Mouse (Mus musculus): ENCODE data around the gene Gfpt1. TPM values are rescaled to one million over a fixed set of nuclear protein-coding genes. Genes with fewer than 3 reads are reported as not detected.
A peak's percentile ranks its signal among the peaks of the same experiment; 100 is the strongest.

The Gfpt1 gene
- 8.3 and 10.2 TPM in 2 replicates for polyA plus RNA-seq (2015; fragmentation: Nextera tagmentation; extraction: Ambion mirVana)

DNA sequence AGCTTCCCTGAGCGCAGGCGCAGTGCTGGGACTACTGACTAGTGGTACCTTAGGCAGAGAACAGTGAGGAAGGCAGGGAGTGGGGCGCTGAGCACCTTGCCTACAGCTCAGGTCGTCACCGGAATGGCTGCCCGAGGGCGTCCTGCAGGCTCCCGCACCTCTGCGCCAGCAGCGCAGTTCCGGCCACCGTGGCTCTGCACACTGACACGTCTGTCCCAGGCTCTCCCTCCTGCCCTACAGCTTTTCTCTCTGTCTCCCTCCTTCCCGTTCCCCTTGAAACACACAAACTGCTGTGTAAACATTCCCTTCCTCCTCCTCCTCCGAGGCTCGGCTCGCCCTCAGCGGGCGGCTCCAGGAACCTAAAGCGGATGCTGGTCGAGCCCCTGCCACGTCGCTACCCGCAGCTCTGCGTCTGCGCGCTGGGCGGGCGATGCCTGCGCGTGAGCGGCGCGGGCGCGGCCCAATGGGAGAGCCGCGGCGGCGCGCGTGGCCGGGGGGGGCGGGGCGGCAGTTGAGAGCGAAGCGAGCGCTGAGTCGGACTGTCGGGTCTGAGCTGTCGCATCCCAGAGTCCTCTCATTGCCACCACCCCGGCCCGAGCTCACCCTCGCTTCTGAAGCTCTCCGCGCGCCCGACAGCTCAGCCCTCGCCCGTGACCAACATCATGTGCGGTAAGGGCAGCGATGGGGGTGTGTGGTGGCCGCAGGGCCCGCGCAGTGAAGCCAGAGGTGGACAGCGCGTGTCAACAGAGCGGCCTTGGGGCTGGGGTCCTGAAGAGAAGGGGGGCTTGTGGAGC is at the start of gene Gfpt1:
TSS of gene Gfpt1 (plus strand) at position 510 of the 794 bp plus-strand sequence.
- ATAC-seq (replicated peaks; ENCODE audit: extremely low read depth, insufficient read depth, low FRiP score) = peak; percentile 98
- no peaks in the 10 kb centered on the region for H3K9me3 ChIP-seq (replicated peaks; ENCODE audit: control insufficient read depth, low read length)
- WGBS = under 1% methylated on average over 63 of the region's 68 CpGs

DNA sequence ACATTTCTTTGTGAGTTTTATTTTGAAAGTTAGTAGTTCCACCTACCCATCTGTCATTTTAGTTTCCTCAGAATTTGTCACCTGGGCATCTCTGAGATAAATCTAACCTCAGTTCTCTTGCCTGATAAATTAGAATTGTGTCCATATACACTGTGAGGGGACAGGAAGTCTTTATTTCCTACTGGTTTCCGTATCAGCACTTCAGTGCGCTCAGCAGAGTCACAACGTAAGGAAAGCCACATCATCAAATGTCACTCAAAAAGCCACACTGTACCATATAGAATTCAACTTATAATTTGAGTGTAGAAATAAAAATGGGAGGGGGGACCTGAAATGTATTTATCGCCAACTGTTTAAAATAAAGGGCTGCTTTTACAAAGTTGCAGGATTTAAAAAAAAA is 48.4 kb upstream of the Gfpt1 start:
- H3K4me2 ChIP-seq (ENCODE audit: low read depth, low read length) = no peak overlapping the region
- H3K36me3 ChIP-seq (ENCODE audit: control insufficient read depth, insufficient read depth) = peaks cover 14% of the 10 kb centered on the region; the same call in 1 of the 2 replicates
- no peak for ATAC-seq (replicated peaks; ENCODE audit: extremely low read depth, insufficient read depth, low FRiP score)
- H3K4me1 ChIP-seq (ENCODE audit: control insufficient read depth, insufficient read depth, low read length) = peaks cover 42% of the 10 kb centered on the region
- H3K9me3 ChIP-seq (replicated peaks; ENCODE audit: control insufficient read depth, low read length) = no peaks in the 10 kb centered on the region
- H3K27ac ChIP-seq (ENCODE audit: low read length) = no peak overlapping the region
- no peak overlapping the region for H3K4me3 ChIP-seq (ENCODE audit: low read length)
- H3K9ac ChIP-seq (ENCODE audit: low read length) = no peak overlapping the region
- H3K27me3 ChIP-seq (ENCODE audit: control insufficient read depth, insufficient read depth, low read length) = no peaks in the 10 kb centered on the region
- WGBS = 76% methylated on average over 4 of the region's 4 CpGs

More for the DNA sequence above, at the start of gene Gfpt1:
- H3K4me2 ChIP-seq (ENCODE audit: low read depth, low read length) = peak within 1 kb of the TSS; percentile 63
- no peaks in the 10 kb centered on the region for H3K27me3 ChIP-seq (ENCODE audit: control insufficient read depth, insufficient read depth, low read length)
- H3K27ac ChIP-seq (ENCODE audit: low read length) = peak within 1 kb of the TSS; percentile 100
- peak within 1 kb of the TSS; percentile 99 for H3K9ac ChIP-seq (ENCODE audit: low read length)
- H3K4me3 ChIP-seq (ENCODE audit: low read length) = peak within 1 kb of the TSS; percentile 100
- peaks cover 16% of the 10 kb centered on the region for H3K4me1 ChIP-seq (ENCODE audit: control insufficient read depth, insufficient read depth, low read length)
- no peaks in the 10 kb centered on the region for H3K36me3 ChIP-seq (ENCODE audit: control insufficient read depth, insufficient read depth)

DNA sequence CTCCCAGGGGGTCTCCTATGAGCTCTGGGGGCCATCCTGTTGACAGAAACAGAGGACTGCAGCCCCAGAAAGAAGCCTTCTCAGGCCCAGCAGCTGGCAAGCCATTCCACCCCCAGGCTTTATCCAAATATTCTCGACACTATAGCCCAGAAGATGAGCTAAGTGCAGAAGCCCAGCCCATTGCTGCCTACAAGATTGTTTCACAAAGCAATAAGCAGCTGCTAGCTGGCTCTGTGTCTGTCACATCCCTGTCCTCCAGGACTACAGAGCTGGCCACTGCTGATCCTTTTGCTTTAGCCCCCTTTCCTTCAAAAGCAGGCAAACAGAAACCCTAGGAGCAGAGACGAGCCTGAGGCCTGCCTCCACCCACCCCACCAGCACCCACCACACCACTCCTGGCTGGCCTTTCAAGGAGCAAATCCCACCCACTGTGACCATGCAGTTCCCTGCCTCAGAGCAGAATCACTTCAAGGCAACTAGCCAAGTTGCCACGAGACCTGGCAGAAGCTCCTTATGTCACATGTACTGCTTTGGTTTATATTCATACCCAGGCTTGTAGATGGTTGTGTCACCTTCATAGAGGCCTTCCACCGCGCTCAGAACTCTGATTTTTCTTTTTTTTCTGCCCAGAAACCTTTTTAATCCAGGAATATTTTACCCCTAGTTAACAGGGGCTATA is 45.9 kb upstream of the Gfpt1 start:
- Histone ChIP-seq H3K36me3 (ENCODE audit: control insufficient read depth, insufficient read depth) (peaks cover 14% of the 10 kb centered on the region; the same call in 1 of the 2 replicates), H3K9me3 (replicated peaks; ENCODE audit: control insufficient read depth, low read length) (no peaks in the 10 kb centered on the region), H3K4me2 (ENCODE audit: low read depth, low read length) (no peak overlapping the region), H3K9ac (ENCODE audit: low read length) (no peak overlapping the region), H3K27ac (ENCODE audit: low read length) (peak overlapping the region; percentile 51), H3K4me1 (ENCODE audit: control insufficient read depth, insufficient read depth, low read length) (peaks cover 28% of the 10 kb centered on the region), H3K4me3 (ENCODE audit: low read length) (no peak overlapping the region), H3K27me3 (ENCODE audit: control insufficient read depth, insufficient read depth, low read length) (no peaks in the 10 kb centered on the region)
- 66% methylated on average over 5 of the region's 5 CpGs for WGBS
- 0 out of 2 replicates have a peak, but pooled peaks have one; percentile 46 for ATAC-seq (replicated peaks; ENCODE audit: extremely low read depth, insufficient read depth, low FRiP score)

DNA sequence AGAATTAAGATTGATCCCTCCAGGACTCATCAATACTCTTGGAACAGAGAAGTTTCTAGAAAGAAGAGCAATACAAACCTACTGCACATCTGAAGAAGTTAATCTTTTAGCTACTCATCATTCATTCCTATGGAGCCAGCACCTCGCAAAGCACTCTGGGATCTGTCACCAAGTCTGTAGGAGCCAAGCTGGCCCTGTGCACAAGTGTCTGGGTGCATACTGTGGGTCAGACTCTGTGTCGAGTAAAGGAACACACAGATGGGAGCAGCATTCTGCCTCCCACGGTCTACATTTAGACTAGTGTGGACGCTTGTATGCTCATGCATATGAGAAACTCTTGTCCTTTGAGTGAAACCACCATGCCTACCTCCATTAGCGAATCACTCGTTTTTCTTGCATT is 45.3 kb upstream of the Gfpt1 start:
- H3K9me3 ChIP-seq (replicated peaks; ENCODE audit: control insufficient read depth, low read length) = no peaks in the 10 kb centered on the region
- H3K36me3 ChIP-seq (ENCODE audit: control insufficient read depth, insufficient read depth) = peaks cover 14% of the 10 kb centered on the region; the same call in 1 of the 2 replicates
- H3K27me3 ChIP-seq (ENCODE audit: control insufficient read depth, insufficient read depth, low read length) = no peaks in the 10 kb centered on the region
- peaks cover 23% of the 10 kb centered on the region for H3K4me1 ChIP-seq (ENCODE audit: control insufficient read depth, insufficient read depth, low read length)
- no peak for ATAC-seq (replicated peaks; ENCODE audit: extremely low read depth, insufficient read depth, low FRiP score)
- 76% methylated on average over 6 of the region's 6 CpGs for WGBS
- H3K9ac ChIP-seq (ENCODE audit: low read length) = no peak overlapping the region
- no peak overlapping the region; the same call in 1 of the 2 replicates for H3K27ac ChIP-seq (ENCODE audit: low read length)
- no peak overlapping the region for H3K4me2 ChIP-seq (ENCODE audit: low read depth, low read length)
- H3K4me3 ChIP-seq (ENCODE audit: low read length) = no peak overlapping the region

DNA sequence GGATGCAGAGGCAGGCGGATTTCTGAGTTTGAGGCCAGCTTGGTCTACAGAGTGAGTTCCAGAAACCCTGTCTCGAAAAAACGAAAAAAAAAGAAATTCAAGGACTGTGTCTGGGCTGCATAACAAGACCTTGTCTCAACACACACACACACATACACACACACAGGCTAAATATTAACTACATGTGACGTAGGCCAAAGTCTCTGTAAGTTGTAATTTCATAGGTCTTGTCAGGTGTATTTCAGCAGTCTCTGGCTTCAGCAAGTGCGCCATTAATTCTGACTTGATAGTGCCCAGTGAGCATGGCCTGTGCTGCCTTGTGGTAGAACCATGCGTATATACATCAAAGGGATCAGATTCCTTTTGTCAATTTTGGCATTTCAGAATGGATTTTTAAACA is 40.7 kb upstream of the Gfpt1 start:
- no peaks in the 10 kb centered on the region for H3K9me3 ChIP-seq (replicated peaks; ENCODE audit: control insufficient read depth, low read length)
- H3K27me3 ChIP-seq (ENCODE audit: control insufficient read depth, insufficient read depth, low read length) = no peaks in the 10 kb centered on the region
- no peak for ATAC-seq (replicated peaks; ENCODE audit: extremely low read depth, insufficient read depth, low FRiP score)
- H3K4me1 ChIP-seq (ENCODE audit: control insufficient read depth, insufficient read depth, low read length) = peaks cover 9% of the 10 kb centered on the region
- peaks cover 7% of the 10 kb centered on the region; the same call in 1 of the 2 replicates for H3K36me3 ChIP-seq (ENCODE audit: control insufficient read depth, insufficient read depth)
- no peak overlapping the region for H3K4me3 ChIP-seq (ENCODE audit: low read length)
- 90% methylated on average over 6 of the region's 6 CpGs for WGBS
- H3K9ac ChIP-seq (ENCODE audit: low read length) = no peak overlapping the region
- H3K4me2 ChIP-seq (ENCODE audit: low read depth, low read length) = no peak overlapping the region
- H3K27ac ChIP-seq (ENCODE audit: low read length) = peak overlapping the region; percentile 76

DNA sequence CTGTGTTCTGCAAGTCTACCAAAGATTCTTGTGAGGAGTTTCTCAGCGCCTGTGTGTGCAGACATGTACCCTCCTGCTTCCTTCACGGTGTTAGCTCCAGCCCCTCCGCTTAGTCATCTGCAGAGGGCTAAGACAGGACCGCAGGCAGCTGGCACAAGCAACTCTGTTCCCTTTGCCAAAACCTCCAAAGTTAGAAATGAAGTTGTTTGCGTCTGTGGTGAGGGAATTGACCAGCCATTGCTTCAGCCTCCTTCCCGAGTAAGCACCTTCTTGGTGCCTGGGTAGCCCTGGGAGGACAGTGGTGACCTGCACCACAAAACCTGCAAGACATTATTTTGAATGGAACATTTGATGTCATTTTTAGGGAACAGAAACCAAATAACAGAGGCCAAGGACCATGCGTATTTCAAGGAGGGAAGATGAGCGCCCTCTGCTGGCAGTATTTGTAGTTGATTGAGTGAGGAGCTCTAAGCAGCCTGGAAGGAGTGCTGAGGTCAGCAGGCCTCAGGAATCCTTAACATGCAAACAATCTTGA is 40.1 kb upstream of the Gfpt1 start:
- Histone ChIP-seq H3K9me3 (replicated peaks; ENCODE audit: control insufficient read depth, low read length) (no peaks in the 10 kb centered on the region), H3K36me3 (ENCODE audit: control insufficient read depth, insufficient read depth) (peaks cover 3% of the 10 kb centered on the region; the same call in 1 of the 2 replicates), H3K4me2 (ENCODE audit: low read depth, low read length) (peak overlapping the region; percentile 30; the same call in 1 of the 2 replicates), H3K4me1 (ENCODE audit: control insufficient read depth, insufficient read depth, low read length) (peaks cover 4% of the 10 kb centered on the region), H3K27ac (ENCODE audit: low read length) (peak overlapping the region; percentile 76), H3K27me3 (ENCODE audit: control insufficient read depth, insufficient read depth, low read length) (no peaks in the 10 kb centered on the region), H3K4me3 (ENCODE audit: low read length) (no peak overlapping the region), H3K9ac (ENCODE audit: low read length) (peak overlapping the region; percentile 10; the same call in 1 of the 2 replicates)
- WGBS = 34% methylated on average over 8 of the region's 8 CpGs
- ATAC-seq (replicated peaks; ENCODE audit: extremely low read depth, insufficient read depth, low FRiP score) = peak; percentile 69

DNA sequence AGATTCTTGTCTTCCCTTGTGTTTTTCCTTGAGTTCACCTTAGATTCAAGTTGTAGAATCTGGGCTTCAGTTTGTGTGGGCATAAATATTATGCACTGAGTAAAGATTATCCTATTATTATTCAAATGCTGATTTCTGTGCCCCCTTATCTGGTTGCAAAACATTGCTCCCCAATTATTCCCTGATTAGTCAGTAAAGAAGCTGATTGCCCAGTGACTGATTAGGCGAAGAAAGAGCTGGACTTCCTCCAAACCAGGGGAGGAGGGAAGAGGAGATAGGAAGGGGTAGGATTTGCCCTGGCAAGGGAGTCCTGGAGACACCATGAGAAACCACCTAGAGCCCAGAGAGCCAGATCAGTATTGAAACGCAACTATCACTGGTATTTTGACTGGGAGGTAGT is 38.5 kb upstream of the Gfpt1 start:
- 72% methylated on average over 2 of the region's 2 CpGs for WGBS
- no peaks in the 10 kb centered on the region for H3K9me3 ChIP-seq (replicated peaks; ENCODE audit: control insufficient read depth, low read length)
- H3K27ac ChIP-seq (ENCODE audit: low read length) = no peak overlapping the region
- no peaks in the 10 kb centered on the region for H3K27me3 ChIP-seq (ENCODE audit: control insufficient read depth, insufficient read depth, low read length)
- no peak overlapping the region for H3K4me3 ChIP-seq (ENCODE audit: low read length)
- H3K9ac ChIP-seq (ENCODE audit: low read length) = no peak overlapping the region
- no peaks in the 10 kb centered on the region for H3K36me3 ChIP-seq (ENCODE audit: control insufficient read depth, insufficient read depth)
- no peak overlapping the region for H3K4me2 ChIP-seq (ENCODE audit: low read depth, low read length)
- H3K4me1 ChIP-seq (ENCODE audit: control insufficient read depth, insufficient read depth, low read length) = peaks cover 4% of the 10 kb centered on the region
- ATAC-seq (replicated peaks; ENCODE audit: extremely low read depth, insufficient read depth, low FRiP score) = no peak

DNA sequence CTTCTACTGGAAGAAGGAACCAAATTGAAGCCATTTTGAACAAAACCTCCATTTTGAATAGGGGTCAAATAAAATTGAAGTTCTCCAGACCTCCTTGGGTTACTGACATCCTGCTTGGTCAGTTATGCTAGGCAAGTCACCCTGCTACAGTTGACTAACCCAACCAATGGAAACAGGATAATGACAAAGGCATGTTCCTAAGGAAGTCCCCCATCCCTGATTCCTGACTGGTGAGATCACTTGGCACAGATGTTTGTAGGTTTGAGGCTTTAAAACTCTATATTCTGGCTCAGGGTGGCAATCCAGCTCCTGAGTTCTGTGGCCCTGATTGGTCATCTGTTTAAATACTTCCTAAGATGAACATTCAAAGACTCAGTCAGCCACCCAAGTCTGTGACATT is 37.1 kb upstream of the Gfpt1 start:
- Histone ChIP-seq H3K4me1 (ENCODE audit: control insufficient read depth, insufficient read depth, low read length) (peaks cover 9% of the 10 kb centered on the region), H3K27ac (ENCODE audit: low read length) (no peak overlapping the region), H3K4me3 (ENCODE audit: low read length) (no peak overlapping the region), H3K9ac (ENCODE audit: low read length) (no peak overlapping the region), H3K9me3 (replicated peaks; ENCODE audit: control insufficient read depth, low read length) (no peaks in the 10 kb centered on the region), H3K27me3 (ENCODE audit: control insufficient read depth, insufficient read depth, low read length) (no peaks in the 10 kb centered on the region), H3K4me2 (ENCODE audit: low read depth, low read length) (no peak overlapping the region), H3K36me3 (ENCODE audit: control insufficient read depth, insufficient read depth) (no peaks in the 10 kb centered on the region)
- ATAC-seq (replicated peaks; ENCODE audit: extremely low read depth, insufficient read depth, low FRiP score) = no peak

DNA sequence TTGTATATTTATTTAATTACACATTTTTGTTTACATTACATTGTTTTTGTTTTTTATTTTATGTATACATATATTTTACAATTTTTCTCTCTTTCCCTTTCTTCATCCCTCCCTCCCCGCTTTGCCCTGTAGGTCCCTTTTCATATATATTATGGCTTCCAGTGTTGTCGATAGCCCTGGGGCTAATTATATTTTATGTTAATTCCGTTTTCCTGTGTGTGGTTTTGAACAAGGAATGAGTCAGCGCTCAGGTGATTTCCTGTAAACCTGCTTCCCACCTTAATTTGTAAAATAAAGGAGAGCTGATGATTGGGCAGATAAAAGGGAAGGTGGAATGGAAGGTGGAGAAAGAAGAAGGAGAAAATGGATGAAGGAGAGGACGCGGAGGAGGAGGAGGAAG is 33.8 kb upstream of the Gfpt1 start, which contains the start of gene Nfu1:
TSS of gene Nfu1 (plus strand) at position 350 of the 400 bp plus-strand sequence.
- no peaks in the 10 kb centered on the region for H3K27me3 ChIP-seq (ENCODE audit: control insufficient read depth, insufficient read depth, low read length)
- no peak for ATAC-seq (replicated peaks; ENCODE audit: extremely low read depth, insufficient read depth, low FRiP score)
- peak within 1 kb of the TSS; percentile 74 for H3K4me3 ChIP-seq (ENCODE audit: low read length)
- H3K9ac ChIP-seq (ENCODE audit: low read length) = peak within 1 kb of the TSS; percentile 91
- H3K36me3 ChIP-seq (ENCODE audit: control insufficient read depth, insufficient read depth) = peaks cover 9% of the 10 kb centered on the region
- WGBS = 68% methylated on average over 6 of the region's 6 CpGs
- H3K4me2 ChIP-seq (ENCODE audit: low read depth, low read length) = peak within 1 kb of the TSS; percentile 61
- peaks cover 8% of the 10 kb centered on the region for H3K4me1 ChIP-seq (ENCODE audit: control insufficient read depth, insufficient read depth, low read length)
- H3K9me3 ChIP-seq (replicated peaks; ENCODE audit: control insufficient read depth, low read length) = no peaks in the 10 kb centered on the region
- peak within 1 kb of the TSS; percentile 86 for H3K27ac ChIP-seq (ENCODE audit: low read length)

All from heart, embryonic 16.5 days (tissue).